Mouse (Mus musculus): ENCODE measurements around the gene Fbrsl1.

DNA sequence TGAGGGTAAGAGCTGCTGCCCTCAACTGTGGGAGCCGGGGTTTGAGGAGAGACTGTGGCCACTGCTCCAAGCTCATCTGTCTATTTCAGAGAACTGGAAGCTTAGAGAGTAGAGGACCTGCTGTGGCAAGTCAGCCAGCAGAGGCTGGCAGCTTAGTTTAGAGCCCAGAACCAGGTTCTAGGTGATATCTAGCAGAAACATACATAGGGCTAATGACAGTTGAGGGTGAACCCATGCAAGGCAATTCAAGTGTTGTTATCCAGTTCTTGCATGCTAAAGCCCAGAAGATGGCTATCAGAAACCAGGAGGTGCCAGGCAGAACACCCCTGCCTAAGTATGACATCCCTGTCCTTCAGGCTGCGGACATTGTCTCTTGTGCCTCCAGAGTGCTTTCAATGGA lies 45.7 kb downstream of the Fbrsl1 start:
- TF ChIP-seq POLR2A (IDR thresholded peaks at IDR 0.05; ENCODE audit: borderline replicate concordance, control insufficient read depth, low read depth, low read length): no peak
- no peak for TF ChIP-seq CTCF (IDR thresholded peaks at IDR 0.05; ENCODE audit: control insufficient read depth, insufficient read depth, low read length)

Data from bone marrow, adult 2 months (tissue).